Mouse (Mus musculus) CH12.LX (cell line): Measurements from ENCODE around the gene Ceacam19. TPM values are rescaled to one million over a fixed set of nuclear protein-coding genes. Genes with fewer than 3 reads are reported as not detected.

Experiments
- DNase-seq: peaks from one replicate; pipeline ENCODE4 v3.0.0-alpha.2; 2013; ENCODE audit errors: extremely low read depth
- H3K27ac ChIP-seq: 2 replicates; pipeline ENCODE4 v1.5.1; 2012; ENCODE audit warnings: low read depth, mild to moderate bottlenecking, control low read depth, moderate library complexity; ENCODE audit not compliant: insufficient read depth
- H3K27me3 ChIP-seq: replicated peaks from 2 replicates; pipeline ENCODE3; 2012; ENCODE audit warnings: inconsistent platforms
- H3K36me3 ChIP-seq, 2 experiments: replicated peaks in 1 of 2; 2 replicates each; pipeline versions ENCODE3 to v1.6.1; 2012; ENCODE audit warnings: inconsistent platforms in 1 of 2, low read length in 1 of 2, mild to moderate bottlenecking in 1 of 2, mixed read lengths in 1 of 2, moderate library complexity in 1 of 2; ENCODE audit not compliant: control insufficient read depth in 1 of 2, insufficient read depth in 1 of 2
- H3K4me1 ChIP-seq, 2 experiments: 2 replicates each; pipeline ENCODE4 v1.6.1; 2012; ENCODE audit warnings: inconsistent platforms in 1 of 2, moderate library complexity in 1 of 2; ENCODE audit not compliant: insufficient read depth in 2 of 2, control insufficient read depth in 1 of 2
- H3K4me2 ChIP-seq: 2 replicates; pipeline ENCODE4 v1.6.1; 2012; ENCODE audit warnings: low read depth, mild to moderate bottlenecking, control low read depth; ENCODE audit not compliant: poor library complexity, insufficient read depth, severe bottlenecking
- H3K4me3 ChIP-seq, 3 experiments: fragments of 150-350 bp in 1 of 3; sonication (generic) in 1 of 3; replicated peaks in 1 of 3; 2 replicates each; pipeline versions ENCODE3 to v1.5.1; 2011 to 2012; ENCODE audit warnings: low read depth in 2 of 3, low read length in 2 of 3, mild to moderate bottlenecking in 2 of 3, moderate library complexity in 2 of 3, control low read depth in 1 of 3, improper control_type of control experiment in 1 of 3, inconsistent platforms in 1 of 3, mixed read lengths in 1 of 3; ENCODE audit not compliant: poor library complexity in 1 of 3
- H3K79me2 ChIP-seq: replicated peaks from 2 replicates; pipeline ENCODE4 v1.6.1; 2012; ENCODE audit warnings: mild to moderate bottlenecking, moderate library complexity; ENCODE audit not compliant: control insufficient read depth, poor library complexity, insufficient read depth, severe bottlenecking; ENCODE audit errors: extremely low read depth
- H3K9ac ChIP-seq: 2 replicates; pipeline ENCODE4 v1.6.1; 2012; ENCODE audit warnings: low read depth, mild to moderate bottlenecking, control low read depth, moderate library complexity; ENCODE audit not compliant: insufficient read depth
- H3K9me3 ChIP-seq: replicated peaks from 2 replicates; pipeline ENCODE3; 2012; ENCODE audit warnings: low read length, inconsistent platforms, mixed read lengths
- EP300 ChIP-seq: IDR thresholded peaks from 2 replicates; pipeline ENCODE4 v1.6.1; 2011; ENCODE audit warnings: low read length, improper control_type of control experiment
- NRF1 ChIP-seq: IDR thresholded peaks from 2 replicates; pipeline ENCODE4 v1.6.1; 2014; ENCODE audit warnings: low read depth, mild to moderate bottlenecking, inconsistent platforms, low read length, improper control_type of control experiment, moderate library complexity
- POLR2A ChIP-seq: IDR thresholded peaks from 2 replicates; pipeline ENCODE4 v1.6.1; 2011; ENCODE audit warnings: low read depth, mild to moderate bottlenecking, improper control_type of control experiment, low read length
- RAD21 ChIP-seq: IDR thresholded peaks from 2 replicates; pipeline ENCODE4 v1.6.1; 2011; ENCODE audit warnings: low read depth, mild to moderate bottlenecking, low read length, improper control_type of control experiment, moderate library complexity
- dilution Hi-C: fragments of 300-500 bp; cut with MboI; formaldehyde crosslinking; loops from 2 replicates; pipeline ENCODE4 v1.14.3; 2020; ENCODE audit warnings: low sequenced_read_pairs; ENCODE audit not compliant: extremely low pct_unique_long_range_greater_than_20kb, extremely low pct_ligation_motif_present
- in situ Hi-C: fragments of 300-500 bp; cut with MboI; formaldehyde crosslinking; loops from 3 replicates; pipeline ENCODE4 v1.14.3; 2019; ENCODE audit warnings: low sequenced_read_pairs, low pct_ligation_motif_present, low pct_unique_long_range_greater_than_20kb, mixed read lengths
- polyA plus RNA-seq: library from polyadenylated mRNA; unstranded; fragments of >175 nt; gene quantifications from 2 replicates; pipeline ENCODE4 v1.2.1, GENCODE M21; 2012; ENCODE audit warnings: low read depth; ENCODE audit not compliant: insufficient read length
- total RNA-seq, 2 experiments: library from RNA; depleted of rRNA; stranded (reverse); fragments of 300-350 nt in 1 of 2; fragments of >200 nt in 1 of 2; gene quantifications; 2 replicates each; pipeline ENCODE4 v1.2.3; 2012 to 2014

Gene Ceacam19
- total and polyA plus RNA-seq, 3 experiments = 0.08 TPM; not detected in 2

GRCm38 (mm10) chr7:19826756-19827155 is 61.0 kb downstream of the Ceacam19 start:
- no peak overlapping the region for H3K27ac ChIP-seq
- TF ChIP-seq RAD21 = no peak
- no peak for TF ChIP-seq NRF1
- no peak for TF ChIP-seq EP300
- TF ChIP-seq POLR2A = no peak
- TF ChIP-seq, all 38 proteins: peak for 0
- H3K36me3 ChIP-seq = no peaks in the 10 kb centered on the region
- H3K9me3 ChIP-seq = peaks cover 6% of the 10 kb centered on the region
- no peak overlapping the region for H3K4me2 ChIP-seq
- DNase-seq = no peak
- dilution Hi-C loops = no loop called here
- peaks cover 7% of the 10 kb centered on the region for H3K79me2 ChIP-seq
- H3K4me3 ChIP-seq = no peak overlapping the region
- no peak overlapping the region for H3K9ac ChIP-seq
- no peaks in the 10 kb centered on the region for H3K27me3 ChIP-seq
- in situ Hi-C loops = no loop called here
- H3K4me1 ChIP-seq = peaks cover 27 to 39% of the 10 kb centered on the region in 2 experiments

Other genes starting within 250 kb of the Ceacam19 start
- 43.6 and 43.9 TPM in 2 replicates for gene Clptm1, start 222.9 kb downstream of the Ceacam19 start, total RNA-seq (2012; rRNA removed)
- gene Clptm1, start 222.9 kb downstream of the Ceacam19 start, total RNA-seq (2014; rRNA removed) = 33.8 and 34.0 TPM in 2 replicates
- gene Clptm1, start 222.9 kb downstream of the Ceacam19 start, polyA plus RNA-seq = 54.7 and 70.9 TPM in 2 replicates
- gene Apoc2, start 210.0 kb downstream of the Ceacam19 start, total RNA-seq (2012; rRNA removed) = not detected in 2 replicates
- not detected in 2 replicates for gene Apoc2, start 210.0 kb downstream of the Ceacam19 start, total RNA-seq (2014; rRNA removed)
- gene Apoc2, start 210.0 kb downstream of the Ceacam19 start, polyA plus RNA-seq = not detected in 2 replicates
- not detected in 2 replicates for gene Gm44805, start 206.5 kb downstream of the Ceacam19 start, total RNA-seq (2012; rRNA removed)
- gene Gm44805, start 206.5 kb downstream of the Ceacam19 start, total RNA-seq (2014; rRNA removed) = not detected in 2 replicates
- gene Gm44805, start 206.5 kb downstream of the Ceacam19 start, polyA plus RNA-seq = not detected in 2 replicates
- not detected in 2 replicates for gene Apoc4, start 206.5 kb downstream of the Ceacam19 start, total RNA-seq (2012; rRNA removed)
- not detected in 2 replicates for gene Apoc4, start 206.5 kb downstream of the Ceacam19 start, total RNA-seq (2014; rRNA removed)
- not detected in 2 replicates for gene Apoc4, start 206.5 kb downstream of the Ceacam19 start, polyA plus RNA-seq
- not detected in 2 replicates for gene Apoc1, start 195.3 kb downstream of the Ceacam19 start, total RNA-seq (2012; rRNA removed)
- gene Apoc1, start 195.3 kb downstream of the Ceacam19 start, total RNA-seq (2014; rRNA removed) = not detected in 2 replicates
- not detected in 2 replicates for gene Apoc1, start 195.3 kb downstream of the Ceacam19 start, polyA plus RNA-seq
- gene Apoe, start 188.8 kb downstream of the Ceacam19 start, total RNA-seq (2012; rRNA removed) = 10.0 and 10.5 TPM in 2 replicates
- 6.2 and 6.4 TPM in 2 replicates for gene Apoe, start 188.8 kb downstream of the Ceacam19 start, total RNA-seq (2014; rRNA removed)
- gene Apoe, start 188.8 kb downstream of the Ceacam19 start, polyA plus RNA-seq = 16.7 and 21.4 TPM in 2 replicates
- gene Tomm40, start 172.5 kb downstream of the Ceacam19 start, total RNA-seq (2012; rRNA removed) = 179 and 214 TPM in 2 replicates
- 115 TPM in 2 replicates for gene Tomm40, start 172.5 kb downstream of the Ceacam19 start, total RNA-seq (2014; rRNA removed)
- 197 and 221 TPM in 2 replicates for gene Tomm40, start 172.5 kb downstream of the Ceacam19 start, polyA plus RNA-seq
- 9.1 and 14.1 TPM in 2 replicates for gene Nectin2, start 137.5 kb downstream of the Ceacam19 start, total RNA-seq (2012; rRNA removed)
- 3.0 and 3.4 TPM in 2 replicates for gene Nectin2, start 137.5 kb downstream of the Ceacam19 start, total RNA-seq (2014; rRNA removed)
- gene Nectin2, start 137.5 kb downstream of the Ceacam19 start, polyA plus RNA-seq = 6.3 and 6.5 TPM in 2 replicates
- gene Bcam, start 116.9 kb downstream of the Ceacam19 start, total RNA-seq (2012; rRNA removed) = 8.2 and 10.9 TPM in 2 replicates
- 2.4 and 3.0 TPM in 2 replicates for gene Bcam, start 116.9 kb downstream of the Ceacam19 start, total RNA-seq (2014; rRNA removed)
- 4.8 and 5.3 TPM in 2 replicates for gene Bcam, start 116.9 kb downstream of the Ceacam19 start, polyA plus RNA-seq
- 30.8 and 38.9 TPM in 2 replicates for gene Cblc, start 91.2 kb downstream of the Ceacam19 start, total RNA-seq (2012; rRNA removed)
- gene Cblc, start 91.2 kb downstream of the Ceacam19 start, total RNA-seq (2014; rRNA removed) = 6.4 and 7.2 TPM in 2 replicates
- 12.7 and 13.4 TPM in 2 replicates for gene Cblc, start 91.2 kb downstream of the Ceacam19 start, polyA plus RNA-seq
- 15.8 and 18.8 TPM in 2 replicates for gene Bcl3, start 65.2 kb downstream of the Ceacam19 start, total RNA-seq (2012; rRNA removed)
- gene Bcl3, start 65.2 kb downstream of the Ceacam19 start, total RNA-seq (2014; rRNA removed) = 3.2 and 3.8 TPM in 2 replicates
- 17.9 and 25.2 TPM in 2 replicates for gene Bcl3, start 65.2 kb downstream of the Ceacam19 start, polyA plus RNA-seq
- gene Gm19345, start 36.0 kb downstream of the Ceacam19 start, total RNA-seq (2012; rRNA removed) = 0.59 TPM in 1 of 2 replicates, not detected in the other
- not detected in 2 replicates for gene Gm19345, start 36.0 kb downstream of the Ceacam19 start, total RNA-seq (2014; rRNA removed)
- 4.1 and 4.3 TPM in 2 replicates for gene Gm19345, start 36.0 kb downstream of the Ceacam19 start, polyA plus RNA-seq
- 2.5 and 3.2 TPM in 2 replicates for gene Ceacam16, start 26.7 kb downstream of the Ceacam19 start, total RNA-seq (2012; rRNA removed)
- 0.88 and 1.1 TPM in 2 replicates for gene Ceacam16, start 26.7 kb downstream of the Ceacam19 start, total RNA-seq (2014; rRNA removed)
- gene Ceacam16, start 26.7 kb downstream of the Ceacam19 start, polyA plus RNA-seq = 6.8 and 7.7 TPM in 2 replicates
- 15.0 and 15.4 TPM in 2 replicates for gene Pvr, start 33.2 kb upstream of the Ceacam19 start, total RNA-seq (2012; rRNA removed)
- 12.7 and 13.1 TPM in 2 replicates for gene Pvr, start 33.2 kb upstream of the Ceacam19 start, total RNA-seq (2014; rRNA removed)
- gene Pvr, start 33.2 kb upstream of the Ceacam19 start, polyA plus RNA-seq = 8.8 and 13.2 TPM in 2 replicates
- 0.08 TPM in 1 of 2 replicates, not detected in the other for gene Igsf23, start 62.8 kb upstream of the Ceacam19 start, total RNA-seq (2012; rRNA removed)
- not detected in 2 replicates for gene Igsf23, start 62.8 kb upstream of the Ceacam19 start, total RNA-seq (2014; rRNA removed)
- gene Igsf23, start 62.8 kb upstream of the Ceacam19 start, polyA plus RNA-seq = not detected in 2 replicates
- 1.8 and 1.9 TPM in 2 replicates for gene Ceacam20, start 77.4 kb upstream of the Ceacam19 start, total RNA-seq (2012; rRNA removed)
- 4.3 and 6.6 TPM in 2 replicates for gene Ceacam20, start 77.4 kb upstream of the Ceacam19 start, total RNA-seq (2014; rRNA removed)
- gene Ceacam20, start 77.4 kb upstream of the Ceacam19 start, polyA plus RNA-seq = 4.2 and 5.8 TPM in 2 replicates
- gene Nlrp9b, start 103.5 kb upstream of the Ceacam19 start, total RNA-seq (2012; rRNA removed) = 0.21 and 0.34 TPM in 2 replicates
- gene Nlrp9b, start 103.5 kb upstream of the Ceacam19 start, total RNA-seq (2014; rRNA removed) = 1.4 TPM in 2 replicates
- gene Nlrp9b, start 103.5 kb upstream of the Ceacam19 start, polyA plus RNA-seq = 1.4 and 2.3 TPM in 2 replicates
- not detected in 2 replicates for gene Vmn1r91, start 211.7 kb upstream of the Ceacam19 start, total RNA-seq (2012; rRNA removed)
- not detected in 2 replicates for gene Vmn1r91, start 211.7 kb upstream of the Ceacam19 start, total RNA-seq (2014; rRNA removed)
- not detected in 2 replicates for gene Vmn1r91, start 211.7 kb upstream of the Ceacam19 start, polyA plus RNA-seq
- gene Gm16442, start 234.6 kb upstream of the Ceacam19 start, total RNA-seq (2012; rRNA removed) = not detected in 2 replicates
- not detected in 2 replicates for gene Gm16442, start 234.6 kb upstream of the Ceacam19 start, total RNA-seq (2014; rRNA removed)
- gene Gm16442, start 234.6 kb upstream of the Ceacam19 start, polyA plus RNA-seq = not detected in 2 replicates